Mouse (Mus musculus) heart, embryonic 13.5 days (tissue): ENCODE data around the gene Tsc22d1. TPM values are rescaled to one million over a fixed set of nuclear protein-coding genes. Genes with fewer than 3 reads are reported as not detected.
A peak's percentile ranks its signal among the peaks of the same experiment; 100 is the strongest.

Experiments used
- ATAC-seq: fragments of 200-750 bp; cut with Nextera tagmentation; 2 replicates; pipeline ENCODE4 v1.8.0; 2017; ENCODE audit warnings: moderate TSS enrichment; ENCODE audit not compliant: insufficient number of reproducible peaks, low FRiP score, low TSS enrichment; ENCODE audit errors: extremely low read depth
- H3K27ac ChIP-seq: fragments of 300-500 bp; sonication (generic); replicated peaks from 2 replicates; pipeline ENCODE4 v1.5.1; 2015; ENCODE audit warnings: moderate library complexity, mild to moderate bottlenecking, inconsistent platforms
- H3K27me3 ChIP-seq: fragments of 300-500 bp; sonication (generic); replicated peaks from 2 replicates; pipeline ENCODE4 v1.6.1; 2015; ENCODE audit warnings: mild to moderate bottlenecking, inconsistent platforms
- H3K36me3 ChIP-seq: fragments of 300-500 bp; sonication (generic); 2 replicates; pipeline ENCODE4 v1.6.1; 2015; ENCODE audit warnings: mild to moderate bottlenecking, inconsistent platforms
- H3K4me1 ChIP-seq: fragments of 300-500 bp; sonication (generic); 2 replicates; pipeline ENCODE4 v1.6.1; 2015; ENCODE audit warnings: inconsistent platforms
- H3K4me2 ChIP-seq: fragments of 300-500 bp; sonication (generic); 2 replicates; pipeline ENCODE4 v1.6.1; 2015; ENCODE audit warnings: inconsistent platforms, mild to moderate bottlenecking, moderate library complexity
- H3K4me3 ChIP-seq: fragments of 300-500 bp; sonication (generic); 2 replicates; pipeline ENCODE4 v1.5.1; 2015; ENCODE audit warnings: moderate library complexity, mild to moderate bottlenecking, inconsistent platforms
- H3K9ac ChIP-seq: fragments of 300-500 bp; sonication (generic); 2 replicates; pipeline ENCODE4 v1.6.1; 2015; ENCODE audit warnings: inconsistent platforms, mild to moderate bottlenecking, moderate library complexity
- H3K9me3 ChIP-seq: fragments of 300-500 bp; sonication (generic); 2 replicates; pipeline ENCODE4 v1.6.1; 2016; ENCODE audit warnings: inconsistent platforms
- WGBS: fragments of 180-500 bp; shearing (Covaris S2); methylation state at CpG from one replicate; pipeline ENCODE4 v1.1.7; 2015; ENCODE audit warnings: mixed read lengths; 5-methylcytosine and 5-hydroxymethylcytosine counted together
- polyA plus RNA-seq: library from polyadenylated mRNA; unstranded; fragments of >200 nt; fragmentation: Nextera tagmentation; extraction: Ambion mirVana; gene quantifications from 2 replicates; pipeline ENCODE4 v1.2.1, GENCODE M21; 2015

The Tsc22d1 gene
- polyA plus RNA-seq, 1 experiment from 2014 or later = 332 TPM

DNA sequence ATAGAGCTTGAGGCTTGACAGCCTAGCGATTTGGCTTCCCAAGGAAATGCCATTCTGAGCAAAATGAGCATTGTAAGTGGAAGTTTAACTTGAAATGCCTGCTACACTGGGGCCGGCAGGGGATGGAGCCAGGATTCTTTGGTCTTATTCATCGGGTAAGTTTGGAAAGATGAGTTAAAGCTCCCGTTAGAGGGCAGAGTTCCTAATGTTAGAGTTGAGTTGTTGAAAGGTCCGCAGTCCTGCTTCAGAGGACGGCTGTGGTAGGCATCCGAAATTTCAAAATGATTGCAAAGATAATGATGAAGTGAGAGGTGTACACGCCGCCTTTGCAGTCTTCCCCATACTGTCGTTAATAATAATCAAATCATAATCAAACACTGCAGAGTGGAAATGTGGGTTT is 27.4 kb downstream of the Tsc22d1 start:
- 82% methylated on average over 10 of the region's 10 CpGs for WGBS
- H3K4me3 ChIP-seq = no peak overlapping the region
- no peak overlapping the region for H3K27ac ChIP-seq
- H3K4me1 ChIP-seq = no peaks in the 10 kb centered on the region
- peaks cover 52% of the 10 kb centered on the region for H3K36me3 ChIP-seq
- no peak overlapping the region for H3K4me2 ChIP-seq
- no peaks in the 10 kb centered on the region for H3K27me3 ChIP-seq
- no peaks in the 10 kb centered on the region for H3K9me3 ChIP-seq
- no peak overlapping the region for H3K9ac ChIP-seq
- no peak for ATAC-seq

DNA sequence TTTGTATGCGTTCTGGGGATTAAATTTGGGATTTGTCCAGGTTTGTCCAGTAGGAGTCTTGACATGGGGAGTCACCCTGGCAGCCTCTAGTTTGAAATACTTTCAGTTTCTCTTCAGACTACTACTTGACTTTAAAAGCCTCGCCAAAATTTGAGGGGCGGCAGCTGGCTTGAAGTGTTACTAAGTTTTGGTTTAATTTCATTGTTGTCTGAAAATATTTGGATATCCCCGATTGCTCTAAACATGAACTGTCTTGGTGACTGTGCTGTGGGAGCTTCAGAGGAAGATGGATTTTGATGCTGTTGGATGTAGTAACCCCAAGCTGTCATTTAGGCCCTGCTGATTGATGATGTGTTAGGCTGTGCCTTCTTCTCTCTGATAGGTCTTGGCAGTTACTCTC is 34.2 kb downstream of the Tsc22d1 start:
- no peaks in the 10 kb centered on the region for H3K27me3 ChIP-seq
- H3K36me3 ChIP-seq = peaks cover 11% of the 10 kb centered on the region; the same call in 1 of the 2 replicates
- no peak overlapping the region for H3K4me3 ChIP-seq
- H3K4me1 ChIP-seq = peaks cover 35% of the 10 kb centered on the region
- H3K27ac ChIP-seq = no peak overlapping the region
- 60% methylated on average over 4 of the region's 4 CpGs for WGBS
- H3K9me3 ChIP-seq = no peaks in the 10 kb centered on the region
- ATAC-seq = no peak
- H3K4me2 ChIP-seq = no peak overlapping the region
- no peak overlapping the region for H3K9ac ChIP-seq

DNA sequence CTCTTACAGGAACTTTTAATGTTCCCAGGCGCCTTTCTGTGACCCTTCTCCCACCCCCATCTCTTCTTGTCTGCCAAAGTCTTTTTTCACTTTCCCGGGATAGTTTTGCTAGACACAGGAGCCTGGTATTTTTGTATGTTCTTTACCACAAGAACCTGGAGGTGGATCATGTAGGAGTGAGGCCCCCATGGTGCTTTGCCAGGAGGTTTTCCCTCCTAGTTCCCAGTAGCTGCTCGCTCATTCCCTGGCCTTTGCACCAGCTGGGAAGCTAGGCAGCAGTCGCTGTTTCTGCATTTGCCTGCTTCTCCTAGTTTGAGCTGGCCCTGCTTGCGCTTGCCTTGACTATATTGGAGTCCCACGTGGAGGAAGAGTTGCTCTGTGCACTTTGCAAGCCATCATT is 36.2 kb downstream of the Tsc22d1 start:
- Histone ChIP-seq H3K36me3 (peaks cover 6% of the 10 kb centered on the region; the same call in 1 of the 2 replicates), H3K27ac (no peak overlapping the region), H3K4me2 (no peak overlapping the region), H3K4me1 (peaks cover 47% of the 10 kb centered on the region), H3K4me3 (no peak overlapping the region), H3K27me3 (no peaks in the 10 kb centered on the region), H3K9ac (no peak overlapping the region), H3K9me3 (no peaks in the 10 kb centered on the region)
- 66% methylated on average over 6 of the region's 6 CpGs for WGBS
- no peak for ATAC-seq

DNA sequence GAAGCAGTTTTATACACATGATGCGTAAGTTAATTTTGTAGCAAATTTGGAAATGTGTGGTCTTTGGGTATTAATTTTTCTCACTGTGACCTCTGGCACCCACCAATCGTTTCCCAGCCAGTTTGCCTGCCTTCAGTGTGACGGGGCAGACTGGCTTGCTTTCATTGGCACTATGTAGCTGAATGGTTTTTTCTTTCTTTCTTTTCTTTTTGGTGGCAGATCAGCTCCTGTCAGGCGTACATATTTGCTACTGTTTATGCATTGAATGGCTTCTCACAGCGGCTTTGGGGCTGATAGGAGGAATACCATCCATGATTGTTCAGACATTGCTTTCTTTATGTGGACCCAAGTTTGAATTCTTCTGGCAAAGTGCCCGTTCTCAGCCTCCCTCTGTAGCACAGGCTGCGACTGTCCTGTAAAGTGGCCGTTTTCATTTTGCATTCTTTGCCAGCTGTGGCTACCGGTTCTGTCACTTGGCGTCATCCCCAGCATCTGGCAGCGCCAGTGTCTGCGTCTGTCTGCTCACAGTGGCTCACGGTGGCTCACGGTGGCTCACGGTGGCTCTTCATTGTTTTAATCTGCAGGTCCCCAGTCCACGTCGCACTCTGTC is 38.1 kb downstream of the Tsc22d1 start:
- H3K4me2 ChIP-seq = no peak overlapping the region

DNA sequence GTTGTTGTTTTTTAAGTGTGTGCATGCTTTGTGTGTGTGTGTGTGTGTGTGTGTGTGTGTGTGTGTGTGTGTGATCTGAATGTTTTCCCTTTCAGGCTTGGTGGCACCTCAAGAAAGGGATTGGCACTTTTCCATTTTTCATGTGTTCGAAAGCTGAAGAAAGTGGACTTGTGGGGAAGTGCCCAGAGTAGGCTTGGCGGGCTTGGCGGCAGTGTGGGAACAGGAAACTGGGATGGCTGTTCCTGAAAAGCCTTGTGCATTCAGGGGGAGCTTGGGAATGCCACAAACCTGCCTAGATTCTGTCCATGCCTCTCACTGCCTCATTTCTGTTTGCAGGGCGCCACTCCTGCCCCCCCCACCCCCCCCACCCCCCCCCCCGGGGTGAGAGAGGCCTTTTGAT is 39.9 kb downstream of the Tsc22d1 start:
- H3K4me2 ChIP-seq = no peak overlapping the region
- H3K9ac ChIP-seq = no peak overlapping the region
- H3K27me3 ChIP-seq = no peaks in the 10 kb centered on the region
- H3K4me3 ChIP-seq = no peak overlapping the region
- H3K27ac ChIP-seq = peak overlapping the region; percentile 20; the same call in 1 of the 2 replicates
- H3K9me3 ChIP-seq = no peaks in the 10 kb centered on the region
- peaks cover 43% of the 10 kb centered on the region for H3K4me1 ChIP-seq
- no peak for ATAC-seq
- 47% methylated on average over 4 of the region's 5 CpGs for WGBS
- peaks cover 6% of the 10 kb centered on the region; the same call in 1 of the 2 replicates for H3K36me3 ChIP-seq

More for the DNA sequence above, 38.1 kb downstream of the Tsc22d1 start:
- Histone ChIP-seq H3K27me3 (no peaks in the 10 kb centered on the region), H3K4me1 (peaks cover 47% of the 10 kb centered on the region), H3K9me3 (no peaks in the 10 kb centered on the region), H3K27ac (no peak overlapping the region), H3K4me3 (no peak overlapping the region), H3K36me3 (peaks cover 6% of the 10 kb centered on the region; the same call in 1 of the 2 replicates), H3K9ac (no peak overlapping the region)
- no peak for ATAC-seq
- WGBS = 74% methylated on average over 17 of the region's 17 CpGs

DNA sequence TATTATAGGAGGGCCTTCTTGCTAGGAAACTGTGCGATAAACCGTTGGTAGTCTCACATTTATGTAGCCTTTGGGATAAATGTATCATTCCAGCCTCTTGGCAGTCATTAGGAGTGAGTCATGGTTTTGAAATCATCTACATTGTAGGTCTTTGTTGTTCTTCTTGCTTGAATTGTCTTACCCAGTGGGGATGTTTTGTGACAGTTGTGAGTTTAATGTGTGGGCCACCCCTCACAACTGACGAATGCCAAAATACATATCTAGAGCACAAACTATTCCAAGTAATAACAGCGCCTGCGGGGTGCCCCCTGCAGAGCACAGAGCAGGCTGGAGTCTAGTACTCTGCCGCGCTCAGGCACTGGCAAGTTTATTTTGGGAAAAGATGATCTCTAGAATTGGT is 40.4 kb downstream of the Tsc22d1 start:
- H3K9ac ChIP-seq = no peak overlapping the region
- 69% methylated on average over 7 of the region's 7 CpGs for WGBS
- no peak overlapping the region for H3K4me3 ChIP-seq
- H3K9me3 ChIP-seq = no peaks in the 10 kb centered on the region
- ATAC-seq = no peak
- no peak overlapping the region for H3K4me2 ChIP-seq
- H3K4me1 ChIP-seq = peaks cover 46% of the 10 kb centered on the region
- no peaks in the 10 kb centered on the region for H3K27me3 ChIP-seq
- H3K36me3 ChIP-seq = peaks cover 6% of the 10 kb centered on the region; the same call in 1 of the 2 replicates
- H3K27ac ChIP-seq = peak overlapping the region; percentile 20; the same call in 1 of the 2 replicates

GRCm38 (mm10) chr14:76457696-76458095 is 42.9 kb downstream of the Tsc22d1 start:
- Histone ChIP-seq H3K27me3 (no peaks in the 10 kb centered on the region), H3K4me2 (no peak overlapping the region), H3K36me3 (no peaks in the 10 kb centered on the region), H3K4me1 (peaks cover 36% of the 10 kb centered on the region), H3K9me3 (no peaks in the 10 kb centered on the region), H3K4me3 (no peak overlapping the region), H3K9ac (no peak overlapping the region), H3K27ac (no peak overlapping the region)
- 55% methylated on average over 3 of the region's 3 CpGs for WGBS
- no peak for ATAC-seq

DNA sequence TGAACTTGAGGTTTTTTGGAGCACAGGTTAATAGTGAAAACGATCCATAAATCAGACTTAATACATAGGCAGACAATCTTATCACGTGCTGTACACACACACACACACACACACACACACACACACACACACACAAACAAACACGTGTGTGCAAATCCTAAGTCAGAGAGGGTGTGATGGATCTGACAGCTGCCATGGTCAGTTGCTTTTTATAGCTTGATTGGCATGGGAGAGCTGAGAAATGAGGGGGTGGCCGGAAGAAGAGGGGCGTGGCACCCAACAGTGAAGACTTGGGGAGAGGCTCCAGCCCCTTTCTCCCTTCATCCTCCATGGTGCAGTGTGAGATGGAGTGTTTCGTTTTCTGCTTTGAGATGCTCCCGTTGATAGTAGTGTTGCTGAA is 45.4 kb downstream of the Tsc22d1 start:
- no peak for ATAC-seq
- WGBS = 47% methylated on average over 7 of the region's 7 CpGs
- Histone ChIP-seq H3K4me2 (peak overlapping the region; percentile 32), H3K4me3 (no peak overlapping the region), H3K9me3 (no peaks in the 10 kb centered on the region), H3K36me3 (no peaks in the 10 kb centered on the region), H3K27ac (peak overlapping the region; percentile 39; the same call in 1 of the 2 replicates), H3K9ac (no peak overlapping the region), H3K27me3 (no peaks in the 10 kb centered on the region), H3K4me1 (peaks cover 36% of the 10 kb centered on the region)

DNA sequence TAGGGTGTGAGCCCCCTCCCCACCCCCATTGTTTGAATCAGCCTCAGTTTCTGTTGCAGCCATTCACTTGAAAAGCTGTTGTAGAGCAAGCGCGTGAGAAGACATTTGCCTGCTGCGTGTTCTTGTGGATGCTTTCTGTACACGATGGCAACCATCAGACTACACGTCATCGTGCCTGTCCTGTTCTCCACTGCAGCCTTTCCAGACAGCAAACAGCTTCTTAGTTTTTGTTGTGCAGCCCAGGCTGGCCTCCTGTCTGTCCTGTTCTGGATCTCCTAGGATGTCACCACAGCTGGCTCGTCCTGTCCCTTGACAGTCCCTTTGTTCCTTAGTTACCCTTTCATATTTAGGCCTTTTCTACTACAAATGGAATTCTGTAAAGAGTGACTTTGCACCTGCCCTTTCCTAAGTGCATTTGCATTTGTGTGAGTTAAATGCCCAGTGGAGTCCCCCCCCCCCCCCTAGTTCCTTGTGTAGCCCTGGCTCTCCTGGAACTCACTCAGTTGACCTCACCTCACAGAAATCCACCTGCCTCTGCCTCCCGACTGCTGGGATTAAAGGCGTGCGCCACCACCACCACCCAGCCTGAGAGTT is 46.5 kb downstream of the Tsc22d1 start:
- H3K27ac ChIP-seq = peak overlapping the region; percentile 39
- no peak for ATAC-seq

GRCm38 (mm10) chr14:76463414-76464098 is 48.8 kb downstream of the Tsc22d1 start:
- Histone ChIP-seq H3K4me1 (peaks cover 56% of the 10 kb centered on the region), H3K4me3 (no peak overlapping the region), H3K36me3 (no peaks in the 10 kb centered on the region), H3K9me3 (no peaks in the 10 kb centered on the region), H3K9ac (no peak overlapping the region), H3K4me2 (no peak overlapping the region), H3K27me3 (no peaks in the 10 kb centered on the region), H3K27ac (no peak overlapping the region)
- ATAC-seq = no peak
- 74% methylated on average over 4 of the region's 4 CpGs for WGBS

More for the DNA sequence above, 46.5 kb downstream of the Tsc22d1 start:
- no peak overlapping the region for H3K4me3 ChIP-seq
- no peak overlapping the region for H3K4me2 ChIP-seq
- H3K4me1 ChIP-seq = peaks cover 40% of the 10 kb centered on the region
- no peaks in the 10 kb centered on the region for H3K36me3 ChIP-seq
- 68% methylated on average over 10 of the region's 10 CpGs for WGBS
- H3K9me3 ChIP-seq = no peaks in the 10 kb centered on the region
- H3K9ac ChIP-seq = no peak overlapping the region
- no peaks in the 10 kb centered on the region for H3K27me3 ChIP-seq

GRCm38 (mm10) chr14:76464967-76465366 is 50.2 kb downstream of the Tsc22d1 start:
- WGBS = 53% methylated on average over 3 of the region's 3 CpGs
- Histone ChIP-seq H3K4me3 (no peak overlapping the region), H3K27ac (no peak overlapping the region), H3K9ac (peak overlapping the region; percentile 37; the same call in 1 of the 2 replicates), H3K4me1 (peaks cover 55% of the 10 kb centered on the region), H3K27me3 (no peaks in the 10 kb centered on the region), H3K36me3 (no peaks in the 10 kb centered on the region), H3K4me2 (no peak overlapping the region), H3K9me3 (no peaks in the 10 kb centered on the region)
- ATAC-seq = no peak
